ENCODE assay signal across 11 mouse cellular contexts in the genomic region with DNA sequence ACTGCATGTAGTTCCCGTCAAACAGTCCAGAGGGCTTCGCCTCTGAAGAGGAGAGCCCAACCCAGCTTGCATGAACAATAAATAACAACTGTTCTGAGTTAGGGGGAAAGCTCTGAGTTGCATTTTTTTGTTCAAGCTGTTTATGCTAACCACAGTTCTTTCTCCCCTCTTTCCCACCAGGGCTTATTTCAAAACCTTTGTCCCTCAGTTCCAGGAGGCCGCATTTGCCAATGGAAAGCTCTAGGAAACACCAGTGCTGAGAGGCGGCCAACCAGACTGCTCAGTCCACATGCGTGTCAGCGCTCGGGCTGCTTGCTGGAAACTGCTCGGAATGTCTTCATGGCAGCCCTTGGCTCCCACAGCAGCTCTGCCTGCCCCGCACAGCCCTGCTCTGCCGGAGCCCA. TPM values are rescaled to one million over a fixed set of nuclear protein-coding genes. Genes with fewer than 3 reads are reported as not detected.
DNase-seq lines count a peak whose midpoint lies in the region; ATAC-seq lines count a peak whose summit lies in the region.
"Had no signal": no experiment of that assay in that cellular context is flagged by ENCODE, and none has a peak within 500 bp of the region (broad histone marks: within the 10 kb centered on the region; RNA-seq: fewer than 3 reads in every experiment).

No protein-coding gene starts in this region.

- peaks cover 3% of the 10 kb centered on the region; the same call in 1 of the 2 replicates for H3K4me1 ChIP-seq in midbrain, embryonic 10.5 days
- H3K4me1 ChIP-seq in midbrain, embryonic 16.5 days (ENCODE audit: control insufficient read depth, insufficient read depth, low read length) = no peaks in the 10 kb centered on the region
- peaks cover 9% of the 10 kb centered on the region for H3K4me1 ChIP-seq in stomach, embryonic 16.5 days (ENCODE audit: control insufficient read depth, insufficient read depth, low read length)
- H3K4me1 ChIP-seq in forebrain, embryonic 15.5 days = no peaks in the 10 kb centered on the region

- peak; percentile 39 to 57 for DNase-seq in cerebellum, postnatal 10 days
- DNase-seq in cerebellum, adult 8-10 months = no peak
- DNase-seq in midbrain, embryonic 10.5 days (ENCODE audit: low spot score) = no peak
- DNase-seq in kidney, postnatal 36 days = peak; percentile 29 to 36
- no peak for DNase-seq in thymus, adult 18-20 months
- DNase-seq: cerebellum, adult 9-11 months had no signal

- no peaks in the 10 kb centered on the region for H3K9me3 ChIP-seq in midbrain, embryonic 10.5 days (replicated peaks)
- no peaks in the 10 kb centered on the region for H3K9me3 ChIP-seq in midbrain, embryonic 16.5 days (replicated peaks; ENCODE audit: control insufficient read depth, low read length, poor library complexity, severe bottlenecking)
- no peaks in the 10 kb centered on the region for H3K9me3 ChIP-seq in stomach, embryonic 16.5 days (replicated peaks; ENCODE audit: control insufficient read depth, low read length)
- H3K9me3 ChIP-seq in forebrain, embryonic 15.5 days = no peaks in the 10 kb centered on the region
- H3K9me3 ChIP-seq: hindbrain, embryonic 15.5 days had no signal

- WGBS in midbrain, embryonic 10.5 days = 80% methylated on average over 10 of the region's 10 CpGs
- 81% methylated on average over 10 of the region's 10 CpGs for WGBS in midbrain, embryonic 16.5 days
- WGBS in stomach, embryonic 16.5 days = 73% methylated on average over 10 of the region's 10 CpGs
- 87% methylated on average over 10 of the region's 10 CpGs for WGBS in forebrain, embryonic 15.5 days

- H3K4me2 ChIP-seq in midbrain, embryonic 16.5 days (ENCODE audit: low read length) = no peak overlapping the region
- H3K4me2 ChIP-seq in stomach, embryonic 16.5 days (ENCODE audit: low read depth, low read length) = no peak overlapping the region
- H3K4me2 ChIP-seq in forebrain, embryonic 15.5 days (replicated peaks) = no peak overlapping the region
- H3K4me2 ChIP-seq: hindbrain, embryonic 15.5 days had no signal

- 0 out of 2 replicates have a peak overlapping the region, but pooled peaks have one; percentile 24 for H3K27ac ChIP-seq in midbrain, embryonic 10.5 days (replicated peaks)
- H3K27ac ChIP-seq in midbrain, embryonic 16.5 days (ENCODE audit: low read length) = no peak overlapping the region
- peak overlapping the region; percentile 55 for H3K27ac ChIP-seq in stomach, embryonic 16.5 days (ENCODE audit: low read length)
- no peak overlapping the region for H3K27ac ChIP-seq in forebrain, embryonic 15.5 days (replicated peaks)
- H3K27ac ChIP-seq: heart, adult 2 months; hindbrain, embryonic 15.5 days had no signal

- H3K27me3 ChIP-seq in midbrain, embryonic 10.5 days (ENCODE audit: low read depth, poor library complexity, severe bottlenecking) = no peaks in the 10 kb centered on the region
- no peaks in the 10 kb centered on the region for H3K27me3 ChIP-seq in midbrain, embryonic 16.5 days (ENCODE audit: control insufficient read depth, insufficient read depth, low read depth, low read length)
- H3K27me3 ChIP-seq in stomach, embryonic 16.5 days (ENCODE audit: control insufficient read depth, insufficient read depth, low read length) = no peaks in the 10 kb centered on the region
- no peaks in the 10 kb centered on the region for H3K27me3 ChIP-seq in forebrain, embryonic 15.5 days
- H3K27me3 ChIP-seq: hindbrain, embryonic 15.5 days had no signal

- H3K9ac ChIP-seq in midbrain, embryonic 16.5 days (ENCODE audit: low read depth, low read length) = no peak overlapping the region
- H3K9ac ChIP-seq in stomach, embryonic 16.5 days (ENCODE audit: low read length) = no peak overlapping the region
- no peak overlapping the region for H3K9ac ChIP-seq in forebrain, embryonic 15.5 days (replicated peaks)
- H3K9ac ChIP-seq: hindbrain, embryonic 15.5 days had no signal

- H3K36me3 ChIP-seq in midbrain, embryonic 10.5 days = no peaks in the 10 kb centered on the region
- no peaks in the 10 kb centered on the region for H3K36me3 ChIP-seq in midbrain, embryonic 16.5 days (ENCODE audit: control insufficient read depth, insufficient read depth, low read length)
- no peaks in the 10 kb centered on the region for H3K36me3 ChIP-seq in stomach, embryonic 16.5 days (ENCODE audit: control insufficient read depth, insufficient read depth, low read length)
- H3K36me3 ChIP-seq in forebrain, embryonic 15.5 days = no peaks in the 10 kb centered on the region
- H3K36me3 ChIP-seq: hindbrain, embryonic 15.5 days had no signal

- H3K4me3 ChIP-seq in midbrain, embryonic 10.5 days = no peak overlapping the region
- H3K4me3 ChIP-seq in midbrain, embryonic 16.5 days (ENCODE audit: low read depth, low read length) = no peak overlapping the region
- no peak overlapping the region for H3K4me3 ChIP-seq in stomach, embryonic 16.5 days (replicated peaks; ENCODE audit: low read length)
- H3K4me3 ChIP-seq in forebrain, embryonic 15.5 days = no peak overlapping the region
- H3K4me3 ChIP-seq: heart, adult 2 months; hindbrain, embryonic 15.5 days had no signal

- no peak for ATAC-seq in midbrain, embryonic 16.5 days
- ATAC-seq in stomach, embryonic 16.5 days (ENCODE audit: insufficient read depth, low FRiP score) = 0 out of 2 replicates have a peak, but pooled peaks have one; percentile 51
- no peak for ATAC-seq in forebrain, embryonic 15.5 days (replicated peaks)

RNA-seq across cellular contexts. Expression of a gene that starts 51.2 kb away (rescaled TPM):
- polyA plus RNA-seq in midbrain, embryonic 10.5 days (2016; fragmentation: Nextera tagmentation; extraction: Ambion mirVana) = 0.40 and 0.41 TPM in 2 replicates
- polyA plus RNA-seq in midbrain, embryonic 16.5 days (2015; fragmentation: Nextera tagmentation; extraction: Ambion mirVana) = 0.37 and 0.55 TPM in 2 replicates
- polyA plus RNA-seq in stomach, embryonic 16.5 days (2015; fragmentation: Nextera tagmentation; extraction: Ambion mirVana) = 13.3 and 14.3 TPM in 2 replicates
- polyA plus RNA-seq in forebrain, embryonic 15.5 days (2015; fragmentation: Nextera tagmentation; extraction: Ambion mirVana) = 2.7 and 2.8 TPM in 2 replicates

Comparison
In these comparisons a context has a peak if more than half of its experiments do, and no peak if none do; other contexts are left out.
1. DNase-seq: peak in cerebellum, postnatal 10 days (2 of 2) and kidney, postnatal 36 days (2 of 2); none in cerebellum, adult 8-10 months (single experiment), midbrain, embryonic 10.5 days (single experiment) and thymus, adult 18-20 months (0 of 2).
2. H3K27ac ChIP-seq: peak in midbrain, embryonic 10.5 days (single experiment) and stomach, embryonic 16.5 days (single experiment); none in midbrain, embryonic 16.5 days (single experiment) and forebrain, embryonic 15.5 days (single experiment).